Mouse (Mus musculus) testis, postnatal 14 days (tissue): ENCODE measurements around the gene Nubp1.

ENCODE experiments used
- DNase-seq: peaks from one replicate; pipeline ENCODE4 v3.0.0; 2021; ENCODE audit warnings: low spot score

Gene Nubp1

GRCm38 (mm10) chr16:10411764-10412746 is at the start of gene Nubp1:
Gene Nubp1, plus strand, starts transcription at chr16:10411948.
- DNase-seq: peak; percentile 92

GRCm38 (mm10) chr16:10363061-10363460 is 48.7 kb upstream of the Nubp1 start:
- DNase-seq: no peak

GRCm38 (mm10) chr16:10365796-10366195 is 46.0 kb upstream of the Nubp1 start:
- DNase-seq: no peak

- DNase-seq: peak; percentile 26
Observed at GRCm38 (mm10) chr16:10366240-10367217, 45.2 kb upstream of the Nubp1 start.

- DNase-seq: peak; percentile 33
Observed at GRCm38 (mm10) chr16:10369468-10369934, 42.2 kb upstream of the Nubp1 start.

- DNase-seq: no peak
Observed at GRCm38 (mm10) chr16:10369996-10370395, 41.8 kb upstream of the Nubp1 start.

GRCm38 (mm10) chr16:10372372-10372771 is 39.4 kb upstream of the Nubp1 start:
- DNase-seq: no peak

- peak; percentile 33 for DNase-seq
Observed at GRCm38 (mm10) chr16:10374254-10375011, 37.3 kb upstream of the Nubp1 start.

- DNase-seq: no peak
Observed at GRCm38 (mm10) chr16:10377286-10377685, 34.5 kb upstream of the Nubp1 start.

GRCm38 (mm10) chr16:10379531-10379930 is 32.2 kb upstream of the Nubp1 start:
- no peak for DNase-seq

- DNase-seq: no peak
Observed at GRCm38 (mm10) chr16:10384060-10384497, 27.7 kb upstream of the Nubp1 start.

- DNase-seq: no peak
Observed at GRCm38 (mm10) chr16:10384544-10384943, 27.2 kb upstream of the Nubp1 start.

GRCm38 (mm10) chr16:10385261-10385660 is 26.5 kb upstream of the Nubp1 start:
- no peak for DNase-seq

- DNase-seq: no peak
Observed at GRCm38 (mm10) chr16:10388634-10389365, 22.9 kb upstream of the Nubp1 start.

GRCm38 (mm10) chr16:10392587-10392986 is 19.2 kb upstream of the Nubp1 start:
- no peak for DNase-seq

- DNase-seq: peak; percentile 35
Observed at GRCm38 (mm10) chr16:10394699-10395540, 16.8 kb upstream of the Nubp1 start, which contains the start of gene Tekt5. Gene Tekt5, minus strand, starts transcription at chr16:10395490.

- DNase-seq: no peak
Observed at GRCm38 (mm10) chr16:10398755-10399154, 13.0 kb upstream of the Nubp1 start.

- peak; percentile 46 for DNase-seq
Observed at GRCm38 (mm10) chr16:10399160-10399559, 12.6 kb upstream of the Nubp1 start.

GRCm38 (mm10) chr16:10415976-10416375 is 4.2 kb downstream of the Nubp1 start:
- DNase-seq: no peak

GRCm38 (mm10) chr16:10416866-10417265 is 5.1 kb downstream of the Nubp1 start:
- DNase-seq: no peak
